Mouse (Mus musculus): ENCODE results near the gene Gm3183. TPM values are rescaled to one million over a fixed set of nuclear protein-coding genes. Genes with fewer than 3 reads are reported as not detected.
"Not testable (repeated sequence)": the region's sequence is repeated elsewhere in the genome, so short reads cannot be mapped to it uniquely, and the experiment has no call there.

Gene Gm3183
- not detected in 2 replicates for polyA plus RNA-seq (2015; fragmentation: Nextera tagmentation; extraction: Ambion mirVana)

GRCm38 (mm10) chr5:94865136-94865535 is at the start of gene Gm3183:
TSS of gene Gm3183 (plus strand) at chr5:94865436.
- not testable (repeated sequence) for DNase-seq (ENCODE audit: low spot score)

Other genes with a start within 250 kb of the Gm3183 start
- gene Gm3147, start 249.1 kb upstream of the Gm3183 start, polyA plus RNA-seq (2015; fragmentation: Nextera tagmentation; extraction: Ambion mirVana): 0.14 TPM in 1 of 2 replicates, not detected in the other
- gene Gm6509, start 241.5 kb upstream of the Gm3183 start, polyA plus RNA-seq (2015; fragmentation: Nextera tagmentation; extraction: Ambion mirVana): not detected in 2 replicates
- not detected in 2 replicates for gene Gm6205, start 217.1 kb upstream of the Gm3183 start, polyA plus RNA-seq (2015; fragmentation: Nextera tagmentation; extraction: Ambion mirVana)
- not detected in 2 replicates for gene Gm6367, start 123.2 kb downstream of the Gm3183 start, polyA plus RNA-seq (2015; fragmentation: Nextera tagmentation; extraction: Ambion mirVana)
- gene Gm7942, start 241.5 kb downstream of the Gm3183 start, polyA plus RNA-seq (2015; fragmentation: Nextera tagmentation; extraction: Ambion mirVana): not detected in 2 replicates